Mouse (Mus musculus) skeletal muscle tissue, postnatal 0 days (tissue): ENCODE measurements around the gene Ubtd2. TPM values are rescaled to one million over a fixed set of nuclear protein-coding genes. Genes with fewer than 3 reads are reported as not detected.

ENCODE experiments used
- polyA plus RNA-seq: library from polyadenylated mRNA; unstranded; fragments of >200 nt; fragmentation: Nextera tagmentation; extraction: Ambion mirVana; gene quantifications from 2 replicates; pipeline ENCODE4 v1.2.1, GENCODE M21; 2015

The Ubtd2 gene
- polyA plus RNA-seq = 35.0 and 36.2 TPM in 2 replicates

GRCm38 (mm10) chr11:32454800-32455506, at the start of gene Ubtd2:
Gene Ubtd2 (plus strand): TSS chr11:32455370.

GRCm38 (mm10) chr11:32531871-32532764, 76.9 kb downstream of the Ubtd2 start, which contains the start of gene Efcab9:
Gene Efcab9 (minus strand): TSS chr11:32532081.

GRCm38 (mm10) chr11:32532765-32533481, 77.8 kb downstream of the Ubtd2 start, which contains the start of gene Stk10:
Gene Stk10 (plus strand): TSS chr11:32533305.

Other genes starting within 250 kb of the Ubtd2 start
- 13.7 and 19.0 TPM in 2 replicates for gene Snrnp25, start 250.0 kb upstream of the Ubtd2 start, polyA plus RNA-seq
- 43.7 and 46.3 TPM in 2 replicates for gene Rhbdf1, start 233.1 kb upstream of the Ubtd2 start, polyA plus RNA-seq
- 17.7 and 20.4 TPM in 2 replicates for gene Mpg, start 228.9 kb upstream of the Ubtd2 start, polyA plus RNA-seq
- gene Nprl3, start 187.7 kb upstream of the Ubtd2 start, polyA plus RNA-seq = 19.0 and 21.6 TPM in 2 replicates
- gene Hba-x, start 179.0 kb upstream of the Ubtd2 start, polyA plus RNA-seq = 0.19 TPM in 1 of 2 replicates, not detected in the other
- 1,152 and 1,351 TPM in 2 replicates for gene Hba-a1, start 171.9 kb upstream of the Ubtd2 start, polyA plus RNA-seq
- gene Hbq1b, start 168.4 kb upstream of the Ubtd2 start, polyA plus RNA-seq = 0.77 TPM in 1 of 2 replicates, not detected in the other
- 2,779 and 3,226 TPM in 2 replicates for gene Hba-a2, start 158.9 kb upstream of the Ubtd2 start, polyA plus RNA-seq
- gene Hbq1a, start 155.3 kb upstream of the Ubtd2 start, polyA plus RNA-seq = not detected in 2 replicates
- 7.7 and 8.4 TPM in 2 replicates for gene Sh3pxd2b, start 107.5 kb upstream of the Ubtd2 start, polyA plus RNA-seq
- gene Efcab9, start 76.7 kb downstream of the Ubtd2 start, polyA plus RNA-seq = 0.23 TPM in 1 of 2 replicates, not detected in the other
- gene Stk10, start 77.9 kb downstream of the Ubtd2 start, polyA plus RNA-seq = 1.1 and 1.6 TPM in 2 replicates
- 35.1 and 38.4 TPM in 2 replicates for gene Fbxw11, start 187.4 kb downstream of the Ubtd2 start, polyA plus RNA-seq